Mouse (Mus musculus) MEL (cell line): ENCODE measurements at regions not wholly inside any gene's neighbourhood (a gene's known extent, or its start where the extent isn't known, plus 50 kb on each side); places are given as distances from the start of the nearest gene placed in this dataset.

Experiments used
- DNase-seq: peaks from one replicate; pipeline ENCODE4 v3.0.0; 2011; ENCODE audit warnings: low read depth, low spot score
- H3K27ac ChIP-seq: 2 replicates; pipeline ENCODE4 v1.5.1; 2012; ENCODE audit warnings: low read depth, mild to moderate bottlenecking, control low read depth, low read length, moderate library complexity; ENCODE audit not compliant: control insufficient read depth
- H3K27me3 ChIP-seq, 2 experiments: fragments of 150-350 bp in 1 of 2; sonication (generic) in 1 of 2; 2 replicates each; pipeline ENCODE4 v1.6.1; 2012; ENCODE audit warnings: low read length in 2 of 2, mild to moderate bottlenecking in 2 of 2, improper control_type of control experiment in 1 of 2, moderate library complexity in 1 of 2; ENCODE audit not compliant: insufficient read depth in 2 of 2, control insufficient read depth in 1 of 2
- H3K36me3 ChIP-seq, 2 experiments: 2 replicates each; pipeline ENCODE4 v1.6.1; 2012 to 2014; ENCODE audit warnings: low read length in 2 of 2, improper control_type of control experiment in 1 of 2, inconsistent platforms in 1 of 2, mild to moderate bottlenecking in 1 of 2; ENCODE audit not compliant: insufficient read depth in 2 of 2, control insufficient read depth in 1 of 2
- H3K4me1 ChIP-seq, 2 experiments: fragments of 150-350 bp in 1 of 2; sonication (generic) in 1 of 2; 2 replicates each; pipeline ENCODE4 v1.6.1; 2012; ENCODE audit warnings: low read length in 2 of 2, improper control_type of control experiment in 1 of 2, mild to moderate bottlenecking in 1 of 2; ENCODE audit not compliant: insufficient read depth in 2 of 2, control insufficient read depth in 1 of 2
- H3K4me3 ChIP-seq, 2 experiments: fragments of 150-350 bp in 1 of 2; sonication (generic) in 1 of 2; 2 replicates each; pipeline ENCODE4 v1.5.1; 2012; ENCODE audit warnings: low read depth in 2 of 2, low read length in 2 of 2, mild to moderate bottlenecking in 2 of 2, moderate library complexity in 2 of 2, control low read depth in 1 of 2, improper control_type of control experiment in 1 of 2; ENCODE audit not compliant: control insufficient read depth in 1 of 2, insufficient read depth in 1 of 2
- H3K79me2 ChIP-seq: 2 replicates; pipeline ENCODE4 v1.6.1; 2012; ENCODE audit warnings: mild to moderate bottlenecking, low read length, moderate library complexity; ENCODE audit not compliant: control insufficient read depth, poor library complexity, insufficient read depth
- H3K9ac ChIP-seq: 2 replicates; pipeline ENCODE4 v1.6.1; 2012; ENCODE audit warnings: low read depth, mild to moderate bottlenecking, control low read depth, low read length, moderate library complexity; ENCODE audit not compliant: control insufficient read depth, poor library complexity, severe bottlenecking
- H3K9me3 ChIP-seq: fragments of 150-350 bp; sonication (generic); replicated peaks from 2 replicates; pipeline ENCODE4 v1.6.1; 2012; ENCODE audit warnings: mild to moderate bottlenecking, low read length, improper control_type of control experiment, moderate library complexity; ENCODE audit not compliant: insufficient read depth
- E2F4 ChIP-seq: IDR thresholded peaks from 2 replicates; pipeline ENCODE4 v1.6.1; 2011; ENCODE audit warnings: low read depth, low read length, improper control_type of control experiment, borderline replicate concordance
- ELF1 ChIP-seq: IDR thresholded peaks from 2 replicates; pipeline ENCODE4 v1.6.1; 2014; ENCODE audit warnings: low read depth, mild to moderate bottlenecking, inconsistent platforms, low read length, improper control_type of control experiment, moderate library complexity
- EP300 ChIP-seq, 2 experiments: IDR thresholded peaks; 2 replicates each; pipeline ENCODE4 v1.6.1; 2011; ENCODE audit warnings: improper control_type of control experiment in 2 of 2, low read length in 2 of 2, low read depth in 1 of 2, mild to moderate bottlenecking in 1 of 2
- ETS1 ChIP-seq: IDR thresholded peaks from 2 replicates; pipeline ENCODE4 v1.6.1; 2012; ENCODE audit warnings: low read depth, mild to moderate bottlenecking, inconsistent platforms, low read length, improper control_type of control experiment, moderate library complexity
- GABPA ChIP-seq: IDR thresholded peaks from 2 replicates; pipeline ENCODE4 v1.6.1; 2012; ENCODE audit warnings: low read depth, mild to moderate bottlenecking, inconsistent platforms, low read length, improper control_type of control experiment, moderate library complexity
- GATA1 ChIP-seq: IDR thresholded peaks from 2 replicates; pipeline ENCODE4 v1.6.1; 2011; ENCODE audit warnings: low read depth, low read length, improper control_type of control experiment
- HCFC1 ChIP-seq: IDR thresholded peaks from 2 replicates; pipeline ENCODE4 v1.6.1; 2012; ENCODE audit warnings: low read depth, mild to moderate bottlenecking, inconsistent platforms, low read length, improper control_type of control experiment, moderate library complexity
- MAFK ChIP-seq: IDR thresholded peaks from 2 replicates; pipeline ENCODE4 v1.6.1; 2011; ENCODE audit warnings: low read depth, mild to moderate bottlenecking, low read length, improper control_type of control experiment, borderline replicate concordance
- MYB ChIP-seq: IDR thresholded peaks from 2 replicates; pipeline ENCODE4 v1.6.1; 2011; ENCODE audit warnings: mild to moderate bottlenecking, low read depth, low read length, improper control_type of control experiment
- MYC ChIP-seq: IDR thresholded peaks from 2 replicates; pipeline ENCODE4 v1.6.1; 2011; ENCODE audit warnings: low read depth, mild to moderate bottlenecking, low read length, improper control_type of control experiment, moderate library complexity
- POLR2A ChIP-seq, 2 experiments: IDR thresholded peaks; 2 replicates each; pipeline ENCODE4 v1.6.1; 2011 to 2012; ENCODE audit warnings: low read length in 2 of 2, mild to moderate bottlenecking in 2 of 2, control low read depth in 1 of 2, improper control_type of control experiment in 1 of 2, low read depth in 1 of 2, moderate library complexity in 1 of 2; ENCODE audit not compliant: control insufficient read depth in 1 of 2, insufficient read depth in 1 of 2, poor library complexity in 1 of 2
- POLR2AphosphoS2 ChIP-seq: IDR thresholded peaks from 2 replicates; pipeline ENCODE4 v1.6.1; 2011; ENCODE audit warnings: low read length, improper control_type of control experiment
- RAD21 ChIP-seq: IDR thresholded peaks from 2 replicates; pipeline ENCODE4 v1.6.1; 2011; ENCODE audit warnings: mild to moderate bottlenecking, low read depth, low read length, improper control_type of control experiment
- SMC3 ChIP-seq: IDR thresholded peaks from 2 replicates; pipeline ENCODE4 v1.6.1; 2011; ENCODE audit warnings: low read depth, low read length, improper control_type of control experiment
- TAL1 ChIP-seq: IDR thresholded peaks from 2 replicates; pipeline ENCODE4 v1.6.1; 2012; ENCODE audit warnings: mild to moderate bottlenecking, inconsistent platforms, low read length, moderate library complexity, mixed read lengths
- TBP ChIP-seq: IDR thresholded peaks from 2 replicates; pipeline ENCODE4 v1.8.0; 2011; ENCODE audit warnings: low read depth, low read length, improper control_type of control experiment
- TCF12 ChIP-seq: IDR thresholded peaks from 2 replicates; pipeline ENCODE4 v1.6.1; 2014; ENCODE audit warnings: low read depth, mild to moderate bottlenecking, inconsistent platforms, low read length, improper control_type of control experiment, moderate library complexity
- USF1 ChIP-seq: IDR thresholded peaks from 2 replicates; pipeline ENCODE4 v1.6.1; 2014; ENCODE audit warnings: low read depth, mild to moderate bottlenecking, inconsistent platforms, low read length, improper control_type of control experiment, moderate library complexity
- ZKSCAN1 ChIP-seq: IDR thresholded peaks from 2 replicates; pipeline ENCODE4 v1.6.1; 2012; ENCODE audit warnings: low read depth, mild to moderate bottlenecking, inconsistent platforms, low read length, improper control_type of control experiment, moderate library complexity
- ZMIZ1 ChIP-seq: IDR thresholded peaks from 2 replicates; pipeline ENCODE4 v1.6.1; 2012; ENCODE audit warnings: low read depth, mild to moderate bottlenecking, inconsistent platforms, low read length, improper control_type of control experiment, moderate library complexity

GRCm38 (mm10) chr3:102276758-102277157, 72.3 kb upstream of the Vangl1 start:
- H3K79me2 ChIP-seq, result no peaks in the 10 kb centered on the region
- no peak overlapping the region for H3K27ac ChIP-seq
- no peaks in the 10 kb centered on the region for H3K27me3 ChIP-seq
- no peak for DNase-seq
- no peaks in the 10 kb centered on the region for H3K4me1 ChIP-seq
- no peaks in the 10 kb centered on the region for H3K9me3 ChIP-seq
- no peak for TF ChIP-seq ETS1
- no peak for TF ChIP-seq USF1
- no peak for TF ChIP-seq RAD21
- no peak for TF ChIP-seq ELF1
- no peak for TF ChIP-seq TBP
- no peak overlapping the region for H3K9ac ChIP-seq
- H3K36me3 ChIP-seq, result no peaks in the 10 kb centered on the region
- H3K4me3 ChIP-seq, result no peak overlapping the region

GRCm38 (mm10) chr3:102276283-102276682, 71.8 kb upstream of the Vangl1 start:
- H3K27me3 ChIP-seq, result no peaks in the 10 kb centered on the region
- no peaks in the 10 kb centered on the region for H3K9me3 ChIP-seq
- no peaks in the 10 kb centered on the region for H3K79me2 ChIP-seq
- TF ChIP-seq GABPA (no peak), MYB (no peak), TCF12 (no peak), GATA1 (no peak), MAFK (no peak), ETS1 (no peak)
- TF ChIP-seq, all 39 proteins: peak for 0
- no peaks in the 10 kb centered on the region for H3K4me1 ChIP-seq
- no peaks in the 10 kb centered on the region for H3K36me3 ChIP-seq
- no peak overlapping the region for H3K4me3 ChIP-seq
- no peak for DNase-seq
- H3K9ac ChIP-seq, result no peak overlapping the region
- no peak overlapping the region for H3K27ac ChIP-seq

- no peak overlapping the region for H3K4me3 ChIP-seq
- DNase-seq, result peak; percentile 1
- H3K9me3 ChIP-seq, result no peaks in the 10 kb centered on the region
- no peak overlapping the region for H3K27ac ChIP-seq
- no peaks in the 10 kb centered on the region for H3K79me2 ChIP-seq
- no peak overlapping the region for H3K9ac ChIP-seq
- H3K36me3 ChIP-seq, result no peaks in the 10 kb centered on the region
- no peaks in the 10 kb centered on the region for H3K4me1 ChIP-seq
- no peaks in the 10 kb centered on the region for H3K27me3 ChIP-seq
- TF ChIP-seq SMC3, result no peak
- no peak for TF ChIP-seq MYB
- TF ChIP-seq EP300 (IDR thresholded peaks at IDR 0.05; ENCODE audit: low read depth in 1 of 2, low read length in 2 of 2), result no peak
- TF ChIP-seq E2F4, result no peak
- no peak for TF ChIP-seq POLR2AphosphoS2
- TF ChIP-seq POLR2A (IDR thresholded peaks at IDR 0.05; ENCODE audit: control insufficient read depth in 1 of 2, insufficient read depth in 1 of 2, low read depth in 1 of 2, low read length in 2 of 2, poor library complexity in 1 of 2), result no peak
- TF ChIP-seq MYC, result no peak
- TF ChIP-seq ZKSCAN1, result no peak
- no peak for TF ChIP-seq ELF1
- TF ChIP-seq HCFC1, result no peak
- no peak for TF ChIP-seq ZMIZ1
- TF ChIP-seq GATA1, result no peak
- no peak for TF ChIP-seq TAL1
These were observed 70.9 kb upstream of the Vangl1 start for GRCm38 (mm10) chr3:102275256-102276022.
